Mouse (Mus musculus) G1E (cell line): Measurements from ENCODE around the gene Hoxc5. TPM values are rescaled to one million over a fixed set of nuclear protein-coding genes. Genes with fewer than 3 reads are reported as not detected.

Source experiments
- ATAC-seq: 2 replicates; pipeline ENCODE4 v1.8.0; 2016; ENCODE audit warnings: mild to moderate bottlenecking; ENCODE audit not compliant: insufficient number of reproducible peaks, poor library complexity, low FRiP score, severe bottlenecking; ENCODE audit errors: extremely low read depth
- DNase-seq: peaks from one replicate; pipeline ENCODE4 v3.0.0; 2012; ENCODE audit warnings: low spot score
- H3K27me3 ChIP-seq: 2 replicates; pipeline ENCODE4 v1.6.1; 2012; ENCODE audit warnings: mild to moderate bottlenecking, low read length, inconsistent platforms; ENCODE audit not compliant: insufficient read depth
- H3K36me3 ChIP-seq: replicated peaks from 2 replicates; pipeline ENCODE3; 2012; ENCODE audit warnings: mild to moderate bottlenecking, inconsistent platforms
- H3K4me1 ChIP-seq: 2 replicates; pipeline ENCODE4 v1.6.1; 2012; ENCODE audit warnings: low read depth, low read length, inconsistent platforms, mixed read lengths; ENCODE audit not compliant: insufficient read depth
- H3K4me3 ChIP-seq: 2 replicates; pipeline ENCODE4 v1.5.1; 2012; ENCODE audit warnings: low read depth, mild to moderate bottlenecking, inconsistent platforms, low read length, moderate library complexity, mixed read lengths
- H3K9me3 ChIP-seq: replicated peaks from 2 replicates; pipeline ENCODE4 v1.6.1; 2012; ENCODE audit warnings: inconsistent platforms
- CTCF ChIP-seq: IDR thresholded peaks from 2 replicates; pipeline ENCODE4 v1.5.1; 2012; ENCODE audit warnings: low read depth, low read length, inconsistent platforms, mixed read lengths
- GATA1 ChIP-seq: IDR thresholded peaks from 2 replicates; pipeline ENCODE4 v1.6.1; 2012; ENCODE audit warnings: borderline replicate concordance, low read length, inconsistent platforms, mixed read lengths
- GATA2 ChIP-seq: IDR thresholded peaks from 2 replicates; pipeline ENCODE4 v1.6.1; 2012; ENCODE audit warnings: low read depth, low read length, inconsistent platforms, borderline replicate concordance
- POLR2AphosphoS5 ChIP-seq: IDR thresholded peaks from 2 replicates; pipeline ENCODE4 v1.6.1; 2012; ENCODE audit warnings: low read depth, low read length, inconsistent platforms; ENCODE audit not compliant: insufficient replicate concordance
- TAL1 ChIP-seq: conservative IDR thresholded peaks from 2 replicates; pipeline ENCODE4 v1.6.1; 2012; ENCODE audit warnings: low read depth, low read length, inconsistent platforms, mixed read lengths
- polyA plus RNA-seq: library from polyadenylated mRNA; stranded (reverse); fragments of >175 nt; gene quantifications from 2 replicates; pipeline ENCODE4 v1.2.3, GENCODE M21; 2012
- total RNA-seq, 2 experiments: library from RNA; stranded (forward) in 1 of 2; stranded (reverse) in 1 of 2; fragments of 200-1000 nt in 1 of 2; fragments of >200 nt in 1 of 2; fragmentation: Nextera tagmentation in 1 of 2; gene quantifications; 2 replicates each; pipeline ENCODE4 v1.2.3; 2014 to 2017

Gene Hoxc5
- total and polyA plus RNA-seq, 3 experiments = 9.1 to 19.8 (median 12.4) TPM

DNA sequence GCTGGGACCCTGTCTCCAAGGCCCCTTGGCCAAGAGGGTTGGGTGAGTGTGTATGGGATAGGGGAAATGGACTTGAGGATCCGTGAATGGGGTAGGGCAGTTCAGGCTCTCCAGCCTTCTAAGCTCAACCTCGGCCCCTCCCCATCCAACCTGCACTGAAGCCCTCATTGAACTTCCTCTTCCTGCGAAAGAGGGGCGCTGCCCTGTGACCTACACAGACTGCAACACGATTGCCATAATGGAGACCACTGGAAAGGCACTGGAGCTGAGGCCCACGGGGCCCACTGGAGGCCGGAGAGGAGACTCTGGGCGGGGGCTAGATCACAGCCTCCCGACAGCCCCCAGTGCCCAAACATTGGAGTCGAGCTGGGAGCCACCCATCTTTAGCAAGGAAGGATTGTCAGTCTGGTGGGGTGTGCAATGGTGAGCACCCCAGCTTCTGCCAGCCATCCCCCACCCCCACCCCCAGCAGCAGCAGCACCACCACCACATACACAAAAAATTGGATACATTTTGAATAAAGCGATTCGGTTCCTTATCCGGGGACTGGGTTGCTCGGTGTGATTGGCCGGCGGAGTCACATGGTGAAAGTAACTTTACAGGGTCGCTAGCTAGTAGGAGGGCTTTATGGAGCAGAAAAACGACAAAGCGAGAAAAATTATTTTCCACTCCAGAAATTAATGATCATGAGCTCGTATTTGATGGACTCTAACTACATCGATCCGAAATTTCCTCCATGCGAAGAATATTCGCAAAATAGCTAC is 67.0 kb downstream of the Hoxc5 start:
- peak; percentile 47 for ATAC-seq
- no peak for TF ChIP-seq GATA2
- no peak for TF ChIP-seq GATA1
- Histone ChIP-seq H3K4me3 (peak overlapping the region; percentile 81), H3K27me3 (no peaks in the 10 kb centered on the region), H3K4me1 (peaks cover 68% of the 10 kb centered on the region), H3K36me3 (peaks cover 56% of the 10 kb centered on the region), H3K9me3 (no peaks in the 10 kb centered on the region)
- peak; percentile 65 for DNase-seq

DNA sequence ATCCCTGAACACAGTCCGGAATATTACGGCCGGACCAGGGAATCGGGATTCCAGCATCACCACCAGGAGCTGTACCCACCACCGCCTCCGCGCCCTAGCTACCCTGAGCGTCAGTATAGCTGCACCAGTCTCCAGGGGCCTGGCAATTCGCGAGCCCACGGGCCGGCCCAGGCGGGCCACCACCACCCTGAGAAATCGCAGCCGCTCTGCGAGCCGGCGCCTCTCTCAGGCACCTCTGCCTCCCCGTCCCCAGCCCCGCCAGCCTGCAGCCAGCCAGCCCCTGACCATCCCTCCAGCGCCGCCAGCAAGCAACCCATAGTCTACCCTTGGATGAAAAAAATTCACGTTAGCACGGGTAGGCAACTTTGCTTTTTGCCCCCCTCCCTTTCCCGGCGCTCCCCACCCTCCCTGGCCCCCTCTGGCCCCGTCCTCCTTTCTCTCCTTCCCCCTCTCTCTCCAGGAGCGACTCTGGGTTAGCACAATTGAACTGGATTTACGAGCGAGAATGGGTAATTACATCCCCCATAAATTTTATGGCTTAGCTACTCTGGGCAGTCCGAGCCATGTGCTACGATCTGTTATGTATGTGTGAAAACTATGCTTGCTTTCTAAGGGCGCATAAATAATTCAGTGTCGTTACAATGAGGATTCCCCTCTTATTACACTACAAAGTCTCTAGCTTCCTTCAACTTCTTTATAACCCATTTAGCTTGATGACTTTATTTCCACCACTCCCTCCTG is 67.7 kb downstream of the Hoxc5 start:
- ATAC-seq (no peak), DNase-seq (no peak)
- TF ChIP-seq TAL1 (no peak), GATA2 (no peak), POLR2AphosphoS5 (no peak), GATA1 (no peak), CTCF (no peak)
- H3K4me1 ChIP-seq = peaks cover 75% of the 10 kb centered on the region
- peak overlapping the region; percentile 81 for H3K4me3 ChIP-seq
- H3K9me3 ChIP-seq = no peaks in the 10 kb centered on the region
- peaks cover 62% of the 10 kb centered on the region for H3K36me3 ChIP-seq
- H3K27me3 ChIP-seq = no peaks in the 10 kb centered on the region

DNA sequence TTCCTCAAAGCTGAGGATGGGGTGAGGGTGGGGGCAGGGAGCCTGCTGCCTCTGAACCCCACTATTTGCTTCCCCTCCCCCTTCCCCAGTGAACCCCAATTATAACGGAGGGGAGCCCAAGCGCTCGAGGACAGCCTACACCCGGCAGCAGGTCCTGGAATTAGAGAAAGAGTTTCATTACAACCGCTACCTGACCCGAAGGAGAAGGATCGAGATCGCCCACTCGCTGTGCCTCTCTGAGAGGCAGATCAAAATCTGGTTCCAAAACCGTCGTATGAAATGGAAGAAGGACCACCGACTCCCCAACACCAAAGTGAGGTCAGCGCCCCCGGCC is 68.3 kb downstream of the Hoxc5 start:
- peak; percentile 70 for DNase-seq
- peak overlapping the region; percentile 81 for H3K4me3 ChIP-seq
- peaks cover 62% of the 10 kb centered on the region for H3K36me3 ChIP-seq
- H3K27me3 ChIP-seq = no peaks in the 10 kb centered on the region
- no peaks in the 10 kb centered on the region for H3K9me3 ChIP-seq
- H3K4me1 ChIP-seq = peaks cover 75% of the 10 kb centered on the region
- TF ChIP-seq POLR2AphosphoS5 (no peak), GATA1 (no peak), TAL1 (no peak), GATA2 (no peak), CTCF (no peak)
- ATAC-seq = peak; percentile 29; the same call in 1 of the 2 replicates

DNA sequence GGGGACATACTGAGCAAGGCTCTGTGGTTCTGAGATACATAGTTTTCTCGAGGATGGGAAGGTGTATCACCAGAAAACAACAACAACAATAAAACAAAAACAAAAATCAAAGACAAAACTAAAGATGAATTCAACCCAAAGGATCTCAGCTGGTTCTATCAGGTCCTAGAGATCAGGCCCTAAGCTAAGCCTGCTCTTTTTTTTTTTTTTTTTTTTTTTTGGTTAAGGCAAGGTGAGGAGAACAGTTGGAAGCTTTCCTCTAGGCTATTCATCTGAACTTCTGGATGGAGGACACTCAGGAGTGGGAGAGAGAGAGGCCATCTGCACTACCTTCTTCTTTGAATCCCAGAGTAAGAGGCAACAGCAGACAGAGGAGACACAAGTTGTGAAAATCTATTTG is 70.3 kb downstream of the Hoxc5 start:
- no peaks in the 10 kb centered on the region for H3K9me3 ChIP-seq
- TF ChIP-seq POLR2AphosphoS5 (no peak), TAL1 (no peak), GATA2 (no peak), GATA1 (no peak), CTCF (no peak)
- DNase-seq (no peak), ATAC-seq (no peak)
- H3K4me3 ChIP-seq = peak overlapping the region; percentile 8; the same call in 1 of the 2 replicates
- H3K4me1 ChIP-seq = peaks cover 78% of the 10 kb centered on the region
- H3K27me3 ChIP-seq = no peaks in the 10 kb centered on the region
- peaks cover 73% of the 10 kb centered on the region for H3K36me3 ChIP-seq

DNA sequence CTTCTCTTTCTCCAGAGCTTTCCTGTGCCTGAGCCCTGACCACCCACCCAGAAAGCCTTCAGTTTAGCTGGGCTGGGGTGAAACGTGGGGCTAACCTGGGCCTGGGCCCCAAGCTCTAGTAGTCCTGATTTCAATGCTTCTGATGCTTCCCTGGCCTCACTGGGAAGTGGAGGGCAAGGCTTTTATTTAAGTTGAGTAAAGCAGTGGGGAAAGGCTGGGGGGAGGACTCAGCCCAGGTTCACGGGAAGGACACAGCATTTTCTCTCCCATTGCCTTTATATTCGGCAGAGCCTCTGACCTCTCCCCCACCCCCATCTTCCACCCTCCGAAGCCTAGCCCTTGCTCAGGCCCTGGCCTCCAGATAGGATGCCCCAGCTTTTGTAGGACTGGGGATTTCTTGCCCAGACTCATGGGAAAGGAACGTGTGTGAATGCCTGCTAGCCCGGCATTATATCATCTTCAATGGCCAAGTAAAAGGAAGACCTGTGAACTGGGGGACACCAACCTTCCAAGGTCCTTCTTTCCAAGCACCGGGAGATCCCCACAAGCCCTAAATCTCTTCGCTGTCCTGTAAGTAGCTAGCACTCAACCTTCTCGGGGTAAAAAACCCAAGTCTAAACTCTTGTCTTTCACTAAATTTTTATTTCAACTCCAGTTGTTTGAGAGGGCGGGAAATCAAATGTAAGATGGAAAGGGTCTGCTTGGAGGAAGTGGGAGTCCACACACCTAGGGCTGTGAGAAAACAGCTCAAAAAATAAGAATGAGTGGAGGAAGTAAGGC is 71.6 kb downstream of the Hoxc5 start:
- Histone ChIP-seq H3K4me3 (peak overlapping the region; percentile 48; the same call in 1 of the 2 replicates), H3K4me1 (peaks cover 68% of the 10 kb centered on the region), H3K27me3 (no peaks in the 10 kb centered on the region), H3K36me3 (peaks cover 71% of the 10 kb centered on the region), H3K9me3 (no peaks in the 10 kb centered on the region)
- no peak for TF ChIP-seq POLR2AphosphoS5
- TF ChIP-seq CTCF = no peak
- no peak for TF ChIP-seq TAL1
- TF ChIP-seq GATA2 = no peak
- no peak for TF ChIP-seq GATA1
- DNase-seq (no peak), ATAC-seq (no peak)

DNA sequence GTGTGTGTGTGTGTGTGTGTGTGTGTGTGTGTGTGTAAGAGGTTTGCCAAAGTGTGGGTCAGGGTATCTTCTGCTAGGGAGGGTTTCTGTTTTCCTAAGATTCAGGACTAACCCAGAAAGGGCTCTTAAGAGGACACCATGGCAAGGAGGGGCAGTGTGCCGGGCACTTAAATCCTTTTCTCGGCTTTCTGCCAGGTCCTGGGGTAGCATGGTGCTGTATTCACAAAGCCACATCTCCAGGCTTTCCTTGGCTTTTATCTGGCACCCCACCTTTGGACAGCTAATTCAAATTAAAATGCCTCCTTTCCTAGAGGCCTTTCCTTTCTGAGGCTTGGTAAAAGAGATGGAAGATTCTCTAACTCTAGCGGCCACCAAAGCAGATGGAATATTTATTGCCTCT is 72.4 kb downstream of the Hoxc5 start:
- no peak for TF ChIP-seq GATA1
- no peak for TF ChIP-seq CTCF
- no peak for TF ChIP-seq POLR2AphosphoS5
- no peak for TF ChIP-seq GATA2
- no peak for TF ChIP-seq TAL1
- Histone ChIP-seq H3K9me3 (no peaks in the 10 kb centered on the region), H3K27me3 (no peaks in the 10 kb centered on the region), H3K4me3 (no peak overlapping the region), H3K4me1 (peaks cover 66% of the 10 kb centered on the region), H3K36me3 (peaks cover 74% of the 10 kb centered on the region)
- DNase-seq (no peak), ATAC-seq (no peak)
